In genomic region chr2:75112751-75113150, GRCm38 (mm10) we compare ENCODE assay signal across 19 mouse cellular contexts.
DNase-seq lines count a peak whose midpoint lies in the region; ATAC-seq lines count a peak whose summit lies in the region.
"Had no signal": no experiment of that assay in that cellular context is flagged by ENCODE, and none has a peak within 500 bp of the region (broad histone marks: within the 10 kb centered on the region; RNA-seq: fewer than 3 reads in every experiment).

No protein-coding gene starts in this region.

- H3K9me3 ChIP-seq in midbrain, embryonic 13.5 days = no peaks in the 10 kb centered on the region
- H3K9me3 ChIP-seq: hindbrain, embryonic 12.5 days; limb, embryonic 15.5 days; neural tube, embryonic 13.5 days had no signal

- intact Hi-C loops in gastrocnemius, postnatal 14 days (cut with DNase I; ENCODE audit: low total_unique reads) = no loop called here
- intact Hi-C loops in heart, postnatal 25 days (cut with DNase I) = no loop called here
- intact Hi-C loops in left cerebral cortex, postnatal 36 days (cut with DNase I) = no loop called here

- no peak overlapping the region for H3K9ac ChIP-seq in midbrain, embryonic 13.5 days (replicated peaks)
- H3K9ac ChIP-seq: hindbrain, embryonic 12.5 days; limb, embryonic 15.5 days; neural tube, embryonic 13.5 days had no signal

- no peak overlapping the region for H3K4me3 ChIP-seq in midbrain, embryonic 13.5 days (replicated peaks)
- H3K4me3 ChIP-seq: erythroblast, embryonic 14.5 days; hindbrain, embryonic 12.5 days; limb, embryonic 15.5 days; neural tube, embryonic 13.5 days had no signal

- H3K27me3 ChIP-seq in midbrain, embryonic 13.5 days = no peaks in the 10 kb centered on the region
- H3K27me3 ChIP-seq: hindbrain, embryonic 12.5 days; neural tube, embryonic 13.5 days had no signal

- no peaks in the 10 kb centered on the region for H3K36me3 ChIP-seq in midbrain, embryonic 13.5 days
- H3K36me3 ChIP-seq: hindbrain, embryonic 12.5 days; limb, embryonic 15.5 days; neural tube, embryonic 13.5 days had no signal

- H3K4me1 ChIP-seq in midbrain, embryonic 13.5 days (replicated peaks) = 0 out of 2 replicates have a peak, but pooled peaks cover 4% of the 10 kb centered on the region
- H3K4me1 ChIP-seq: hindbrain, embryonic 12.5 days had no signal

- WGBS in midbrain, embryonic 13.5 days = 92% methylated on average over 9 of the region's 9 CpGs

- no peak for ATAC-seq in midbrain, embryonic 13.5 days
- ATAC-seq: forebrain, embryonic 16.5 days had no signal

- no peak overlapping the region for H3K27ac ChIP-seq in midbrain, embryonic 13.5 days
- H3K27ac ChIP-seq: hindbrain, embryonic 12.5 days; kidney, postnatal 0 days; limb, embryonic 15.5 days; neural tube, embryonic 13.5 days had no signal

- H3K4me2 ChIP-seq in midbrain, embryonic 13.5 days (replicated peaks) = no peak overlapping the region
- H3K4me2 ChIP-seq: hindbrain, embryonic 12.5 days; limb, embryonic 15.5 days; neural tube, embryonic 13.5 days had no signal

- peak; percentile 4 to 20 for DNase-seq in gastrocnemius, adult 8-10 months (ENCODE audit: low spot score in 2 of 2)
- no peak for DNase-seq in gastrocnemius, adult 18-20 months (ENCODE audit: low spot score)
- peak; percentile 13 for DNase-seq in lung, postnatal 10 days
- no peak for DNase-seq in lung, postnatal 25 days (ENCODE audit: low spot score)
- DNase-seq in gastrocnemius, postnatal 14 days = peak; percentile 43
- peak; percentile 18 for DNase-seq in heart, postnatal 25 days (ENCODE audit: low spot score)
- no peak for DNase-seq in left cerebral cortex, postnatal 36 days (ENCODE audit: low spot score in 2 of 2)
- DNase-seq: cerebellum, adult 11 months; cerebellum, postnatal 14 days; lung, postnatal 14 days; retina, postnatal 1 day; right cerebral cortex, postnatal 4 days had no signal

Comparison
In these comparisons a context has a peak if more than half of its experiments do, and no peak if none do; other contexts are left out.
1. DNase-seq: peak in gastrocnemius, adult 8-10 months (2 of 2), lung, postnatal 10 days (single experiment), gastrocnemius, postnatal 14 days (single experiment) and heart, postnatal 25 days (single experiment); none in gastrocnemius, adult 18-20 months (single experiment), lung, postnatal 25 days (single experiment) and left cerebral cortex, postnatal 36 days (0 of 2).